Mouse (Mus musculus): ENCODE measurements at regions not wholly inside any gene's neighbourhood (a gene's known extent, or its start where the extent isn't known, plus 50 kb on each side); places are given as distances from the start of the nearest gene placed in this dataset.

DNA sequence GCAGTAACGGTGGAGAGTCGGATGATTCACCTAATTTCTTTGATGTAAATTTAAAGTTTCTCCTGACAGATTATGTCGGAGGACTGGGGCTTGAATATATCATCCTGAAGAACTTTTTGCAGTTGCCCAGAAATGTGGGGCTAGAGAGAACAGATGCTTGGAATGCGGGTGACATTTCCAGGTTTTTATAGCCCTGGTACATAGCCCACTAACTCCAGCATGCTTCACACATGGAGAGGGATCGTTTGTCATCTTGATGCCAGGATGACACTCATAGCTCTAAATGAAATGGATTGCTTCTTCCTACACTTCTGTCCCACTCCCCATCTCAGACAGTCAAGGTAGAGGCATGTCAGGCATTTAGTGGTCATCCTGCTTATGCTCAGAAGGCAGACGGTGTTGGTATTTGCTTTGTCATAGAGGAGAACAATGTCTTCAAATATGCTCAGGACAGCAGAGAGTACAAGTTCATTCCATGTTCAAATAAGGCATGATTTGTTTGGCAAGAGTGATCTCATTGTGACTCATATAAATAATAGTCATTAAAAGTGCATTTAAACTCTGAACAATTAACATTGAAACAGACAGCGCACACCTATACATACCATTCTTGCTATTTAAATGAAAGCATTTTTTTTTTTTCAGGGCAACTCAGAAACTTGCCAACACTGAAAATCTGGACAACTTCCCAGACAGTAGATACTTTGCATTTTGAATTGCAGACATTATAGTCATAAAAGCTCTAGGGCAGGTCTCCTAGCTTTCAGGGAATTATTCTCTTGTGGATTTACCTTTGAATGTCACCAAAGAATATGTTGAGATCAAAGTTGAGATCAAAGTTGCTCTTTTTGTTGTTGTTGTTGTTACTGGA is 171.7 kb upstream of the Ptbp2 start:
- Histone ChIP-seq H3K4me2 (no peak overlapping the region), H3K36me3 (no peaks in the 10 kb centered on the region), H3K27me3 (replicated peaks) (no peaks in the 10 kb centered on the region), H3K9ac (replicated peaks) (no peak overlapping the region), H3K9me3 (replicated peaks) (no peaks in the 10 kb centered on the region), H3K27ac (replicated peaks) (no peak overlapping the region), H3K4me3 (replicated peaks) (no peak overlapping the region), H3K4me1 (peaks cover 14% of the 10 kb centered on the region)
- ATAC-seq (ENCODE audit: low FRiP score) = peak; percentile 24; the same call in 1 of the 2 replicates
- WGBS = 47% methylated on average over 7 of the region's 7 CpGs

DNA sequence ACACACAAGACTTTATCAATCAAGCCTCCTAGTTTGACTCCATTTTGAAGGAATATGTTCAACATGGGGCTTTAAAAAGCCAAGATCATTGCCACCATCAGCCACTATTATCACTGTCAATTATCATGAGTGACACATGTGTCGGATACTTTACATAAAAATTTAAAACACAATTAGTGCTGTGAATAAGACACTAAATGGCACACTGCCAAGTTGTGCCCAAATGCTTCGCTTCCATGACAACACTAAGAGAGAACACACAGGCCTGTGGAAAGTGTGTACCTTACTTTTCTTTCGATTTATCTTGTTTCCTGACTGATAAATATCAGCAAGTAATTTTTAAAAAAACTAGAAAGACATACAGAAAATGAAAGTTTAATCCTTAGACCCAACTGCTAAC is 166.5 kb upstream of the Ptbp2 start:
- Histone ChIP-seq H3K4me1 (peaks cover 33% of the 10 kb centered on the region), H3K9ac (replicated peaks) (no peak overlapping the region), H3K4me2 (no peak overlapping the region), H3K27ac (replicated peaks) (no peak overlapping the region), H3K4me3 (replicated peaks) (no peak overlapping the region), H3K36me3 (no peaks in the 10 kb centered on the region), H3K27me3 (replicated peaks) (no peaks in the 10 kb centered on the region), H3K9me3 (replicated peaks) (no peaks in the 10 kb centered on the region)
- WGBS = 42% methylated on average over 3 of the region's 3 CpGs
- ATAC-seq (ENCODE audit: low FRiP score) = no peak

DNA sequence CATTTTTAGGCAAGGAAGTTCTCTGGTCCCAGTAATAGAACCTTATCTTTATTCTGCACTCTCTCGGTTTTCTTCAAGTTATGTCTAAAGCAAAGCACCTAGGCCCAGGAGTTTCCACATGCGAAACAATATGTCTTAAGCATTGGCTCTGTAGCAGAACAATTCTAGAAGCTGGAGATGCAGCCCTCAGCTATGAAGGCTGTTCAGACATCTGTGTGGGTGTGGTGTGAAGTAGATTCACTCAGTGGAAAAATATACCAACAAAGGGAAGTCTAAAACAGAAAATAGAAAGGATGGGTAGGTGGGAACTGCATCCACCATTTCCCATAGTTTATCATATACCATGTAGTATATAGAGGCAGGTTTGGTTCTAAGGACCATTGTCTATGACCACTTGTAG is 165.8 kb upstream of the Ptbp2 start:
- Histone ChIP-seq H3K4me2 (peak overlapping the region; percentile 58), H3K4me3 (replicated peaks) (no peak overlapping the region), H3K9ac (replicated peaks) (no peak overlapping the region), H3K36me3 (no peaks in the 10 kb centered on the region), H3K27me3 (replicated peaks) (no peaks in the 10 kb centered on the region), H3K27ac (replicated peaks) (0 out of 2 replicates have a peak overlapping the region, but pooled peaks have one; percentile 28), H3K4me1 (peaks cover 28% of the 10 kb centered on the region), H3K9me3 (replicated peaks) (no peaks in the 10 kb centered on the region)
- ATAC-seq (ENCODE audit: low FRiP score) = no peak
- WGBS = 69% methylated on average over 2 of the region's 2 CpGs

GRCm38 (mm10) chr3:119949620-119950019 is 165.4 kb upstream of the Ptbp2 start:
- Histone ChIP-seq H3K9me3 (replicated peaks) (no peaks in the 10 kb centered on the region), H3K9ac (replicated peaks) (no peak overlapping the region), H3K4me2 (peak overlapping the region; percentile 58), H3K27me3 (replicated peaks) (no peaks in the 10 kb centered on the region), H3K4me3 (replicated peaks) (peak overlapping the region; percentile 33), H3K27ac (replicated peaks) (peak overlapping the region; percentile 63; the same call in 1 of the 2 replicates), H3K36me3 (no peaks in the 10 kb centered on the region), H3K4me1 (peaks cover 25% of the 10 kb centered on the region)
- 8% methylated on average over 7 of the region's 7 CpGs for WGBS
- peak; percentile 76 for ATAC-seq (ENCODE audit: low FRiP score)

DNA sequence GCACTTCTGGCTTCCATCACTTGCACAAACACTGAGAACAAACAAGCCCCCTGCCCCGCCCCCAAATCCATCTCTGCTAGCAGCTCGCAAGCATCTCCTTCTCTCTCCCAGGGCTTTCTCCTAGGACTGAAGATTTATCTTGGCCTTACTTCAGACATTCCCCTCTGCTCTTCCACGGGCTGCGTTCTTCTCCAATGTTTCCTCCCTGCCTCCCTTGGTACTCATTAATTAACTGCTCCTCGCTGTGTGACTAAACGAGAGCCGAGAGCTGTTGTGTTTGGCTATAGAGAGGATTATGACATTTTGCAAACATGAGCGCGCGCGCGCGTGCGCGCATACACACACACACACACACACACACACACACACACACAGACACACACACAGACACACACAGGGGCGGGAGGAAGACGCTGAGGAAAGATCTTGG is 164.8 kb upstream of the Ptbp2 start:
- peak; percentile 81 for ATAC-seq (ENCODE audit: low FRiP score)
- Histone ChIP-seq H3K36me3 (no peaks in the 10 kb centered on the region), H3K9ac (replicated peaks) (no peak overlapping the region), H3K27me3 (replicated peaks) (no peaks in the 10 kb centered on the region), H3K27ac (replicated peaks) (peak overlapping the region; percentile 63), H3K4me1 (peaks cover 22% of the 10 kb centered on the region), H3K4me3 (replicated peaks) (peak overlapping the region; percentile 33), H3K9me3 (replicated peaks) (no peaks in the 10 kb centered on the region), H3K4me2 (peak overlapping the region; percentile 58)
- WGBS = 7% methylated on average over 17 of the region's 17 CpGs

- Histone ChIP-seq H3K4me1 (peaks cover 22% of the 10 kb centered on the region), H3K27ac (replicated peaks) (no peak overlapping the region), H3K9me3 (replicated peaks) (no peaks in the 10 kb centered on the region), H3K9ac (replicated peaks) (no peak overlapping the region), H3K36me3 (no peaks in the 10 kb centered on the region), H3K4me3 (replicated peaks) (no peak overlapping the region), H3K27me3 (replicated peaks) (no peaks in the 10 kb centered on the region), H3K4me2 (no peak overlapping the region)
- WGBS = 18% methylated on average over 4 of the region's 4 CpGs
- ATAC-seq (ENCODE audit: low FRiP score) = no peak
Measured at GRCm38 (mm10) chr3:119947126-119947525, 162.9 kb upstream of the Ptbp2 start.

DNA sequence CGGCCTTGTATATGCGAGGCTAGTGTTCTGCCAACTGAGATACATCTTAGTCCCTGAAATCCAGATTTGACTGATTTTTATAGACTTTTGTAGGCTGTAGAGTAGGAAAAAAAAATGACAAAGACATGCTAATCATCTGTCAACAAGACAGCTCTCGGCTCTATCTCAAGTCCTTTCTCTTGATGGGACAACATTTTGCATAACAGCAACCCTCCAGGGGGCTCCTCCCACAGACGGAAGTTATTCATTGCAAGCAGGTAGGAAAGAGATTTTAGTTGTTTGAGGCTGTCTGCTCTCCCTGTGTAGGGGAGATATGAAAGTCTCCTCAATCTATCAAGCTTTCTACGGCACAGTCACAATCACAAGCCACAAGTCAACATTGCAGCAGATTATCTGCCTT is 159.8 kb upstream of the Ptbp2 start:
- Histone ChIP-seq H3K4me3 (replicated peaks) (no peak overlapping the region), H3K36me3 (no peaks in the 10 kb centered on the region), H3K9me3 (replicated peaks) (no peaks in the 10 kb centered on the region), H3K4me2 (no peak overlapping the region), H3K27me3 (replicated peaks) (no peaks in the 10 kb centered on the region), H3K9ac (replicated peaks) (no peak overlapping the region), H3K4me1 (peaks cover 3% of the 10 kb centered on the region), H3K27ac (replicated peaks) (no peak overlapping the region)
- no peak for ATAC-seq (ENCODE audit: low FRiP score)
- 51% methylated on average over 5 of the region's 5 CpGs for WGBS

DNA sequence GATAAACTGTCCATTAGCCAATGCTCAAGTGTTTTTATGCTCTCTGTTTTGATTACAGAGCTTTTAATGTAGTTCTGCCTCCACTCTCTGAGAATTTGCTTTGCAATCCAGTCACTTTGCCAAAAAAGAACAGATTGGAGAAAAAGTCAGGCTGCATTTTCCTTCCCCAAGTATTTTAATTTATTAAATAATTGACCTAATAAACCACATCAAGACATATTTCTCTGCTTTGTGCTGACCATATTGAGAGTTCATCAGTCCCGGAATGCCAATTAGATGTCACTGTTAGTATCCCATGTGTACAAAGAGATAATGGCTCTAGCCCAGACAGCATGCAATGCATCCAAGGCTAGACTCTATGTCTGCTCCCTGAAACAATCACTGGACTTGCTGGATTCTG is 154.8 kb upstream of the Ptbp2 start:
- Histone ChIP-seq H3K27me3 (replicated peaks) (no peaks in the 10 kb centered on the region), H3K36me3 (no peaks in the 10 kb centered on the region), H3K4me1 (peaks cover 10% of the 10 kb centered on the region; the same call in 1 of the 2 replicates), H3K4me2 (no peak overlapping the region), H3K27ac (replicated peaks) (no peak overlapping the region), H3K9ac (replicated peaks) (no peak overlapping the region), H3K4me3 (replicated peaks) (no peak overlapping the region), H3K9me3 (replicated peaks) (no peaks in the 10 kb centered on the region)
- WGBS = 92% methylated on average over 1 of the region's 1 CpGs
- ATAC-seq (ENCODE audit: low FRiP score) = no peak

- WGBS = 29% methylated on average over 6 of the region's 6 CpGs
- no peak overlapping the region for H3K4me2 ChIP-seq
Measured at GRCm38 (mm10) chr3:119938425-119938824, 154.2 kb upstream of the Ptbp2 start.

DNA sequence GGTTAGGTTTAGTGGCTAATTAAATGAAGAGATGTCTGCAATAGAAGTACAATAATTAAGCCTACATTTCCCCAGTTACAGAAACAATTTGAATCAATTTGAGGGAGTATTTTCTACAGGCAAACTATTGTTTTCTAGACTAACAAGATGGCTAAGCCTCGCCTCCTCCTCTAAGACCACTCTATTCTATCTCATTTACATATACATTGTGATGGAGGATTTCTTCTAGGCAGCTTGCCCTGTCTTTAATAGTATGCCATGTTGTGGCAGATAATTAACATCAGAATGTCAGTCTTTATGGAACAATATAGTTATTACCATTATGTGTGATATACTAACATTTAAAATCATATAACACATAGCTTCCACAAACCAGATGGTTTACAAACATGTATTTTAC is 152.3 kb upstream of the Ptbp2 start:
- H3K4me2 ChIP-seq = no peak overlapping the region
- ATAC-seq (ENCODE audit: low FRiP score) = no peak
- WGBS = 66% methylated on average over 1 of the region's 1 CpGs

More at GRCm38 (mm10) chr3:119938425-119938824, 154.2 kb upstream of the Ptbp2 start:
- no peaks in the 10 kb centered on the region for H3K36me3 ChIP-seq
- H3K27ac ChIP-seq (replicated peaks) = no peak overlapping the region
- H3K4me3 ChIP-seq (replicated peaks) = no peak overlapping the region
- H3K9ac ChIP-seq (replicated peaks) = no peak overlapping the region
- ATAC-seq (ENCODE audit: low FRiP score) = no peak; the same call in 1 of the 2 replicates
- H3K27me3 ChIP-seq (replicated peaks) = no peaks in the 10 kb centered on the region
- no peaks in the 10 kb centered on the region for H3K9me3 ChIP-seq (replicated peaks)
- peaks cover 11% of the 10 kb centered on the region; the same call in 1 of the 2 replicates for H3K4me1 ChIP-seq

GRCm38 (mm10) chr3:119933049-119933511 is 148.8 kb upstream of the Ptbp2 start:
- no peak for ATAC-seq (ENCODE audit: low FRiP score)
- Histone ChIP-seq H3K4me1 (peaks cover 9% of the 10 kb centered on the region; the same call in 1 of the 2 replicates), H3K27ac (replicated peaks) (no peak overlapping the region), H3K4me3 (replicated peaks) (no peak overlapping the region), H3K36me3 (no peaks in the 10 kb centered on the region), H3K4me2 (no peak overlapping the region), H3K9ac (replicated peaks) (no peak overlapping the region), H3K9me3 (replicated peaks) (no peaks in the 10 kb centered on the region), H3K27me3 (replicated peaks) (no peaks in the 10 kb centered on the region)
- WGBS = 27% methylated on average over 5 of the region's 5 CpGs

More for the DNA sequence above, 152.3 kb upstream of the Ptbp2 start:
- Histone ChIP-seq H3K4me1 (peaks cover 17% of the 10 kb centered on the region; the same call in 1 of the 2 replicates), H3K9ac (replicated peaks) (no peak overlapping the region), H3K27ac (replicated peaks) (no peak overlapping the region), H3K27me3 (replicated peaks) (no peaks in the 10 kb centered on the region), H3K9me3 (replicated peaks) (no peaks in the 10 kb centered on the region), H3K4me3 (replicated peaks) (no peak overlapping the region), H3K36me3 (no peaks in the 10 kb centered on the region)

DNA sequence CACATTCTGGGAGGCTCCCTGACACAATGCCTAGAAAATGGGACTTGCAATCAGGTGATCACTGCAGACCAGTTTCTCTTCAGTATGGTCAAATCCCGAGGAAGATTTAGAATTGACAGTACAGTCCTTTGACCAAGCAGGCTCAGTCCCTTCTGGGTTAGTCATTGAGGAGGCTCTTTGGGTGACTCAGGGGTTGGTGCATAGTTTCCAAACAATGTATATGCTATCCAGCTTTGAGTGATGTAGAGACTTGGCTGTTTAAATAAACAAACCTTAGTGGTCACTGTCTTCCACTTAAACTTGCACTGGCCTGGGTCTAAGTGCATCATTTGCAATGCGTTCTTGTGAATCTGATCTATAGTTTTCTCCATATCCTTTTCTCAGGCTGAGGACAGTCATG is 144.0 kb upstream of the Ptbp2 start:
- Histone ChIP-seq H3K27ac (replicated peaks) (no peak overlapping the region), H3K4me2 (no peak overlapping the region), H3K9ac (replicated peaks) (no peak overlapping the region), H3K27me3 (replicated peaks) (no peaks in the 10 kb centered on the region), H3K4me1 (0 out of 2 replicates have a peak, but pooled peaks cover 4% of the 10 kb centered on the region), H3K36me3 (no peaks in the 10 kb centered on the region), H3K4me3 (replicated peaks) (no peak overlapping the region), H3K9me3 (replicated peaks) (no peaks in the 10 kb centered on the region)
- no peak for ATAC-seq (ENCODE audit: low FRiP score)
- 92% methylated on average over 2 of the region's 2 CpGs for WGBS

Data from neural tube, embryonic 15.5 days (tissue).